Mouse (Mus musculus) monocyte, adult 5-6 weeks (primary cell): Measurements from ENCODE around the gene Chst12. TPM values are rescaled to one million over a fixed set of nuclear protein-coding genes. Genes with fewer than 3 reads are reported as not detected.
A peak's percentile ranks its signal among the peaks of the same experiment; 100 is the strongest.
"Not testable (repeated sequence)": the region's sequence is repeated elsewhere in the genome, so short reads cannot be mapped to it uniquely, and the experiment has no call there.

Experiments used
- ATAC-seq: fragments of 153-309, 156-312 bp; replicated peaks from 2 replicates; pipeline ENCODE4 v1.8.0; 2017; ENCODE audit warnings: mild to moderate bottlenecking; ENCODE audit not compliant: low TSS enrichment, insufficient number of reproducible peaks, severe bottlenecking, poor library complexity, low FRiP score
- total RNA-seq: library from RNA; stranded (forward); fragments of 200-1000, 200-491, 200-594 nt; gene quantifications from 3 replicates; pipeline ENCODE4 v1.2.3, GENCODE M21; 2017

The Chst12 gene
- total RNA-seq: 30.8 to 35.1 TPM (median 32.4 TPM) in 3 replicates

GRCm38 (mm10) chr5:140505208-140505780 is at the start of gene Chst12:
Chst12 (plus strand) TSS chr5:140505550.
- ATAC-seq: peak; percentile 77

GRCm38 (mm10) chr5:140461476-140461875 is 43.9 kb upstream of the Chst12 start:
- no peak for ATAC-seq

GRCm38 (mm10) chr5:140463151-140463550 is 42.2 kb upstream of the Chst12 start:
- not testable (repeated sequence) for ATAC-seq

- ATAC-seq: no peak
These were observed 40.4 kb upstream of the Chst12 start for GRCm38 (mm10) chr5:140464943-140465342.

GRCm38 (mm10) chr5:140472336-140472735 is 33.0 kb upstream of the Chst12 start:
- ATAC-seq: no peak; the same call in 1 of the 2 replicates

- ATAC-seq: no peak
These were observed 23.9 kb upstream of the Chst12 start for GRCm38 (mm10) chr5:140481458-140481857.

GRCm38 (mm10) chr5:140491142-140491541 is 14.2 kb upstream of the Chst12 start:
- ATAC-seq: no peak

GRCm38 (mm10) chr5:140492684-140493233 is 12.6 kb upstream of the Chst12 start:
- ATAC-seq: no peak

- ATAC-seq: no peak
These were observed 7.2 kb upstream of the Chst12 start for GRCm38 (mm10) chr5:140498176-140498575.

- ATAC-seq: no peak
These were observed 4.6 kb upstream of the Chst12 start for GRCm38 (mm10) chr5:140500736-140501135.

- ATAC-seq: peak; percentile 45
These were observed 3.1 kb upstream of the Chst12 start for GRCm38 (mm10) chr5:140501982-140502836.

- not testable (repeated sequence) for ATAC-seq
These were observed 2.4 kb upstream of the Chst12 start for GRCm38 (mm10) chr5:140502925-140503324.

GRCm38 (mm10) chr5:140506096-140506794 is 895 bp downstream of the Chst12 start:
- 0 out of 2 replicates have a peak, but pooled peaks have one; percentile 3 for ATAC-seq

- ATAC-seq: peak; percentile 7; the same call in 1 of the 2 replicates
These were observed 2.3 kb downstream of the Chst12 start for GRCm38 (mm10) chr5:140507466-140508208.

- ATAC-seq: peak; percentile 46
These were observed 3.3 kb downstream of the Chst12 start for GRCm38 (mm10) chr5:140508686-140509085.

- ATAC-seq: no peak
These were observed 3.9 kb downstream of the Chst12 start for GRCm38 (mm10) chr5:140509204-140509603.

- no peak for ATAC-seq
These were observed 5.0 kb downstream of the Chst12 start for GRCm38 (mm10) chr5:140510012-140511000.
